Mouse (Mus musculus): Measurements from ENCODE around the gene Agap3. TPM values are rescaled to one million over a fixed set of nuclear protein-coding genes. Genes with fewer than 3 reads are reported as not detected.

The Agap3 gene
- total and polyA plus RNA-seq, 3 experiments: 116 to 203 (median 138) TPM

DNA sequence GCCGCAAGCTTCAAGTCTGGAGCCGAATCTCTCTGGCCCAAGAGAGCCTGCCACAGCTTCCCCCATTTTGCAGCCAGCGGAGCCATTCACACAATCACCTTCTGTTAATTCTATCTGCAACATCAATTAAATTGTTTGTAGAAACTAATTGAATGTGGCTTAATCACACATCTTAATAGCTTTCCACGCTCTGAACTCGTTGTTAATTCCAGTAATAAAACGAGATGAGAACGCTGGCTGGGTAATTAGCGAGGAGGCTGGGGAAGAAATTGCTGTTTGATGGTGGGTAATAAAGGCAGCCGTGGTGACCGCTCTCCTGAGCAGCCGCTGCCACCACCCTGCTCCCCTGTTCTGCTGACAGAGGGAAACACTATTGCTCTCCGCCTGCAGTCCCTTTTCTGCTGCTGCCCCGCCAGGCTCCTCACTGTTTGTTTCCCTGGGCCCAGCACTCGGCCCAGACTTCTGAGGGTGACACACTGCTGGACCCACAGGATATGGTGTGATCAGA, 38.5 kb downstream of the Agap3 start:
- no peak overlapping the region for H3K9ac ChIP-seq (ENCODE audit: control insufficient read depth, low read depth, low read length, poor library complexity, severe bottlenecking)
- no peaks in the 10 kb centered on the region for H3K9me3 ChIP-seq (replicated peaks; ENCODE audit: insufficient read depth, low read length)
- TF ChIP-seq TBP (IDR thresholded peaks at IDR 0.05; ENCODE audit: low read depth, low read length) (no peak), GABPA (IDR thresholded peaks at IDR 0.05; ENCODE audit: low read depth, low read length) (no peak), MAZ (IDR thresholded peaks at IDR 0.05; ENCODE audit: low read depth, low read length) (no peak), RCOR1 (IDR thresholded peaks at IDR 0.05; ENCODE audit: low read depth, low read length) (no peak), UBTF (IDR thresholded peaks at IDR 0.05; ENCODE audit: borderline replicate concordance, insufficient read depth, low read depth, low read length) (no peak), CHD1 (IDR thresholded peaks at IDR 0.05; ENCODE audit: low read depth, low read length) (no peak), POLR2AphosphoS5 (IDR thresholded peaks at IDR 0.05; ENCODE audit: borderline replicate concordance, low read depth, low read length) (no peak), TCF12 (IDR thresholded peaks at IDR 0.05; ENCODE audit: low read depth, low read length) (no peak), HCFC1 (IDR thresholded peaks at IDR 0.05; ENCODE audit: low read depth, low read length) (no peak), ZC3H11A (IDR thresholded peaks at IDR 0.05; ENCODE audit: low read depth, low read length) (no peak), ELF1 (IDR thresholded peaks at IDR 0.05; ENCODE audit: low read depth, low read length) (no peak)
- no peak overlapping the region for H3K27ac ChIP-seq (ENCODE audit: control insufficient read depth, low read depth, low read length)
- H3K36me3 ChIP-seq (ENCODE audit: control insufficient read depth in 1 of 2, insufficient read depth in 2 of 2, low read length in 2 of 2): peaks cover 0 to 30% of the 10 kb centered on the region in 2 experiments; a peak in 2 of 4 replicates
- no peak overlapping the region for H3K4me3 ChIP-seq (ENCODE audit: control insufficient read depth in 1 of 2, insufficient read depth in 1 of 2, low read depth in 2 of 2, low read length in 2 of 2)
- no peaks in the 10 kb centered on the region for H3K4me1 ChIP-seq (ENCODE audit: control insufficient read depth in 1 of 2, insufficient read depth in 2 of 2, low read length in 2 of 2)
- no peaks in the 10 kb centered on the region for H3K79me2 ChIP-seq (ENCODE audit: control insufficient read depth, insufficient read depth, low read length, poor library complexity)
- no peak for DNase-seq (ENCODE audit: low read depth, low spot score)
- H3K27me3 ChIP-seq (ENCODE audit: control insufficient read depth in 1 of 2, insufficient read depth in 2 of 2, low read length in 2 of 2): no peaks in the 10 kb centered on the region

DNA sequence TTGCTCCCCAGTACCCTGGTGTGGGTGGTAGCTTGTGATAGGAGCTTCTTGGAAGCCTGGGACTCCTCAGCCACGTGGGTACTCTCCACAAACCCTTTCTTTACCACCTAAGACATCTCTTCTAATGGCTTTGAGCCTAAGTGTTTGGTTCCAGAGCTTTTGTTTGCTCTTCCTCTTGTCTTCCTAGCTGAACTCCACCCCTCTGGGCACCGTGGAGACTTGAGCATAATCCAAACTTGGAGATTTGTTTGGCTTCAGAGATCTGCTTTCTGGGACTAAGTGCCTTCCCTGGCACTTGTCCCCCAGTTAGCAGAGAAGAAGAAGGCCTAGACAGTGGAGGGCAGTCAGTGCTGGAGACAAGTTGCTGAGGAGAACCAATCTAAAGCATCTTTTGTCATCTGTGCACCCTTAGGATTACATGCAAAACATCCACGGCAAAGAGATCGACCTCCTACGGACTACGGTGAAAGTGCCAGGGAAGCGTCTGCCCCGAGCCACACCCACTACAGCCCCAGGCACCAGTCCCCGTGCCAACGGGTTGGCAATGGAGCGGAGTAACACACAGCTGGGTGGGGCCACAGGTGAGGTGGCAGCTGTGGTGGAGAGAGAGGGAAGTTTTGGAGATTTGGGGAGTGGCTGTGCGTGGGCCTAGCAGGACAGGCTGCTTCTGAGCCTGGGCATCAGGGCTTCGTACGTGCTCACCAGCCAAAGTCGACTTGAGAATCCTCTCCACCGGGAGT, 40.7 kb downstream of the Agap3 start:
- no peak overlapping the region for H3K4me3 ChIP-seq (ENCODE audit: control insufficient read depth in 1 of 2, insufficient read depth in 1 of 2, low read depth in 2 of 2, low read length in 2 of 2)
- no peak for TF ChIP-seq MAZ (IDR thresholded peaks at IDR 0.05; ENCODE audit: low read depth, low read length)
- no peak for TF ChIP-seq CTCF (IDR thresholded peaks at IDR 0.05 in 2 of 3, conservative IDR thresholded peaks at IDR 0.05 in 1 of 3; ENCODE audit: control insufficient read depth in 1 of 3, insufficient read depth in 1 of 3, low read depth in 2 of 3, low read length in 3 of 3, poor library complexity in 1 of 3, severe bottlenecking in 1 of 3)
- TF ChIP-seq CHD1 (IDR thresholded peaks at IDR 0.05; ENCODE audit: low read depth, low read length): no peak
- TF ChIP-seq MAFK (IDR thresholded peaks at IDR 0.05; ENCODE audit: borderline replicate concordance, low read depth, low read length): no peak
- TF ChIP-seq JUND (IDR thresholded peaks at IDR 0.05; ENCODE audit: low read depth, low read length): no peak
- TF ChIP-seq POLR2AphosphoS2 (IDR thresholded peaks at IDR 0.05; ENCODE audit: low read length): no peak
- no peak for TF ChIP-seq UBTF (IDR thresholded peaks at IDR 0.05; ENCODE audit: borderline replicate concordance, insufficient read depth, low read depth, low read length)
- no peak for TF ChIP-seq ZNF384 (IDR thresholded peaks at IDR 0.05; ENCODE audit: low read depth, low read length)
- no peak for TF ChIP-seq ZKSCAN1 (IDR thresholded peaks at IDR 0.05; ENCODE audit: low read depth, low read length)
- DNase-seq (ENCODE audit: low read depth, low spot score): no peak
- H3K9ac ChIP-seq (ENCODE audit: control insufficient read depth, low read depth, low read length, poor library complexity, severe bottlenecking): no peak overlapping the region
- no peaks in the 10 kb centered on the region for H3K4me1 ChIP-seq (ENCODE audit: control insufficient read depth in 1 of 2, insufficient read depth in 2 of 2, low read length in 2 of 2)
- no peaks in the 10 kb centered on the region for H3K79me2 ChIP-seq (ENCODE audit: control insufficient read depth, insufficient read depth, low read length, poor library complexity)
- H3K27me3 ChIP-seq (ENCODE audit: control insufficient read depth in 1 of 2, insufficient read depth in 2 of 2, low read length in 2 of 2): no peaks in the 10 kb centered on the region
- H3K27ac ChIP-seq (ENCODE audit: control insufficient read depth, low read depth, low read length): no peak overlapping the region
- no peaks in the 10 kb centered on the region for H3K9me3 ChIP-seq (replicated peaks; ENCODE audit: insufficient read depth, low read length)
- peaks cover 0 to 17% of the 10 kb centered on the region in 2 experiments; a peak in 2 of 4 replicates for H3K36me3 ChIP-seq (ENCODE audit: control insufficient read depth in 1 of 2, insufficient read depth in 2 of 2, low read length in 2 of 2)
